Mouse (Mus musculus) liver, embryonic 14.5 days (tissue): Measurements from ENCODE around the gene Ttc41.

ENCODE experiments used
- CTCF ChIP-seq: IDR thresholded peaks from 2 replicates; pipeline ENCODE4 v1.5.1; 2016; ENCODE audit warnings: antibody characterized with exemption, low read depth, control low read depth
- EP300 ChIP-seq: IDR thresholded peaks from 2 replicates; pipeline ENCODE4 v1.6.1; 2016; ENCODE audit warnings: antibody characterized with exemption, low read depth

GRCm38 (mm10) chr10:86791507-86792184, 86.0 kb downstream of the Ttc41 start:
- no peak for TF ChIP-seq CTCF
- no peak for TF ChIP-seq EP300
